8 mouse cellular contexts compared by ENCODE assay signal in genomic region chr12:103099185-103099584, GRCm38 (mm10).
DNase-seq lines count a peak whose midpoint lies in the region; ATAC-seq and TF ChIP-seq lines count a peak whose summit lies in the region.

No protein-coding gene starts in this region.

- TF ChIP-seq POLR2A in heart, adult 2 months (IDR thresholded peaks at IDR 0.05; ENCODE audit: insufficient read depth, low read depth, low read length) = no peak
- TF ChIP-seq POLR2A in cerebellum, adult 2 months (IDR thresholded peaks at IDR 0.05; ENCODE audit: borderline replicate concordance, insufficient read depth, low read length) = no peak

- H3K79me2 ChIP-seq in heart, adult 2 months (replicated peaks; ENCODE audit: control insufficient read depth, insufficient read depth, low read length) = no peaks in the 10 kb centered on the region

- H3K27me3 ChIP-seq in heart, adult 2 months (ENCODE audit: control insufficient read depth, insufficient read depth, low read length) = 0 out of 2 replicates have a peak, but pooled peaks cover 2% of the 10 kb centered on the region
- H3K27me3 ChIP-seq in heart, embryonic 11.5 days (ENCODE audit: control insufficient read depth, insufficient read depth, low read length) = no peaks in the 10 kb centered on the region
- H3K27me3 ChIP-seq in cerebellum, adult 2 months (ENCODE audit: control insufficient read depth, insufficient read depth, low read length) = no peaks in the 10 kb centered on the region

- H3K4me2 ChIP-seq in heart, embryonic 11.5 days = no peak overlapping the region

- H3K27ac ChIP-seq in heart, adult 2 months = no peak overlapping the region
- H3K27ac ChIP-seq in heart, embryonic 11.5 days (ENCODE audit: low read depth, low read length) = no peak overlapping the region
- H3K27ac ChIP-seq in cerebellum, adult 2 months (ENCODE audit: insufficient read depth, low read length) = no peak overlapping the region

- H3K4me3 ChIP-seq in heart, adult 2 months = no peak overlapping the region
- H3K4me3 ChIP-seq in heart, embryonic 11.5 days (ENCODE audit: low read depth, low read length) = no peak overlapping the region
- no peak overlapping the region for H3K4me3 ChIP-seq in cerebellum, adult 2 months (replicated peaks; ENCODE audit: insufficient read depth, low read depth, low read length)

- no peak for DNase-seq in heart, adult 2 months
- peak; percentile 62 for DNase-seq in right cerebral cortex, adult 18-20 months
- DNase-seq in right cerebral cortex, postnatal 4 days = no peak
- DNase-seq in fibroblast of lung, adult 2 months (ENCODE audit: low read depth) = peak; percentile 4
- DNase-seq in right cerebral cortex, postnatal 25 days = peak; percentile 16
- DNase-seq in yolk sac, embryonic 10.5 days (ENCODE audit: low spot score) = no peak
- no peak for DNase-seq in cerebellum, adult 2 months

- TF ChIP-seq CTCF in heart, adult 2 months (IDR thresholded peaks at IDR 0.05) = peak; percentile 42
- no peak for TF ChIP-seq CTCF in cerebellum, adult 2 months (IDR thresholded peaks at IDR 0.05; ENCODE audit: borderline replicate concordance, insufficient read depth, low read depth, low read length)

- no peaks in the 10 kb centered on the region for H3K4me1 ChIP-seq in heart, adult 2 months (ENCODE audit: control insufficient read depth, insufficient read depth, low read length)
- H3K4me1 ChIP-seq in heart, embryonic 11.5 days (ENCODE audit: control insufficient read depth, insufficient read depth, low read length) = no peaks in the 10 kb centered on the region
- H3K4me1 ChIP-seq in cerebellum, adult 2 months (ENCODE audit: control insufficient read depth, insufficient read depth, low read length) = no peaks in the 10 kb centered on the region

- ATAC-seq in heart, embryonic 11.5 days (replicated peaks; ENCODE audit: insufficient number of reproducible peaks, low FRiP score, low TSS enrichment) = no peak

- intact Hi-C loops in heart, adult 2 months (cut with DNase I) = no loop called here

- no peaks in the 10 kb centered on the region for H3K36me3 ChIP-seq in heart, adult 2 months (ENCODE audit: control insufficient read depth, insufficient read depth, low read length)
- no peaks in the 10 kb centered on the region for H3K36me3 ChIP-seq in heart, embryonic 11.5 days (ENCODE audit: control insufficient read depth, insufficient read depth, low read length)

- WGBS in heart, adult 2 months = 31% methylated on average over 1 of the region's 1 CpGs
- 60% methylated on average over 1 of the region's 1 CpGs for WGBS in heart, embryonic 11.5 days (ENCODE audit: insufficient replicate concordance)
- WGBS in cerebellum, adult 2 months = 62% methylated on average over 1 of the region's 1 CpGs

- TF ChIP-seq EP300 in heart, adult 2 months (IDR thresholded peaks at IDR 0.05; ENCODE audit: insufficient read depth, low read depth, low read length) = no peak

- H3K9ac ChIP-seq in heart, adult 2 months (ENCODE audit: low read depth, low read length) = no peak overlapping the region
- no peak overlapping the region for H3K9ac ChIP-seq in heart, embryonic 11.5 days (ENCODE audit: low read depth, low read length)

- H3K9me3 ChIP-seq in heart, embryonic 11.5 days (replicated peaks; ENCODE audit: control insufficient read depth, low read length) = no peaks in the 10 kb centered on the region

Comparison
In these comparisons a context has a peak if more than half of its experiments do, and no peak if none do; other contexts are left out.
1. DNase-seq: peak in right cerebral cortex, adult 18-20 months (single experiment), fibroblast of lung, adult 2 months (single experiment) and right cerebral cortex, postnatal 25 days (single experiment); none in heart, adult 2 months (0 of 2), right cerebral cortex, postnatal 4 days (single experiment), yolk sac, embryonic 10.5 days (single experiment) and cerebellum, adult 2 months (0 of 2).